Mouse (Mus musculus) cortical plate, adult 2 months (tissue): ENCODE measurements at regions not wholly inside any gene's neighbourhood (a gene's known extent, or its start where the extent isn't known, plus 50 kb on each side); places are given as distances from the start of the nearest gene placed in this dataset.

ENCODE experiments used
- CTCF ChIP-seq: fragments of 200-500 bp; IDR thresholded peaks from 2 replicates; pipeline ENCODE4 v1.5.1; 2011; ENCODE audit warnings: mild to moderate bottlenecking, control low read depth, low read length; ENCODE audit not compliant: insufficient read depth; ENCODE audit errors: extremely low read depth
- POLR2A ChIP-seq: fragments of 200-500 bp; IDR thresholded peaks from 2 replicates; pipeline ENCODE4 v1.6.1; 2011; ENCODE audit warnings: mild to moderate bottlenecking, low read length, control low read depth; ENCODE audit not compliant: insufficient read depth; ENCODE audit errors: extremely low read depth

GRCm38 (mm10) chr10:83857794-83858442 is 135.3 kb downstream of the 1500009L16Rik start:
- TF ChIP-seq CTCF (no peak), POLR2A (no peak)
